Mouse (Mus musculus) effector memory CD4-positive, alpha-beta T cell, adult 5 months (primary cell): Measurements from ENCODE around the gene Zfand6. TPM values are rescaled to one million over a fixed set of nuclear protein-coding genes. Genes with fewer than 3 reads are reported as not detected.

ENCODE experiments used
- polyA plus RNA-seq: library from polyadenylated mRNA; unstranded; fragments of 100-300 nt; shearing (Covaris generic); gene quantifications from one replicate; pipeline ENCODE4 v1.2.1, GENCODE M21; 2017

Gene Zfand6
- polyA plus RNA-seq: 210 TPM

GRCm38 (mm10) chr7:84689251-84690100 lies at the start of gene Zfand6:
Gene Zfand6 (minus strand): TSS chr7:84689959.

DNA sequence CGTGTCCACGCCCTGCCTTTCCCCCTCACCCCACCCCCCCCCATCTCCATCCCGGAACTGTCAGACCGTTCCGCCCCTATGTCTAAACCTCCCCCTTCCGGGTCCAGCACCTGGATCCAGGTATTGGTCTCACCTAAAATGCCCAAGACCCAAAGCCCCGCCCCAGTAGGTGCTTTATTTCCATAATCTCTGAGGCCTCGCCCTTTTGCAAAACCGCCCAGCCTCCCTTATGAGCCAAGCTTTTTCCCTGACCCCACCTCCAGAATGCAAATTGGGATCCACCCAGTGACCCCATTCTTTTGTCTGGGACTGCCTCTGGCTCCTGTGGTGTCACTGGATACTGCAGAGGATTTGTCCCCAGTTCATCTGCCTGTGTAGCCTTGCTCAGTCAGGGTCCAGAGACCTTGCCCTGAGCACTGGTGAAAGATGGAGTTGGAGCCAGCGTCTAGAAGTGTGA lies 83.4 kb downstream of the Zfand6 start, which contains the start of gene Fah:
Fah (minus strand) TSS at position 430 of the 457 bp plus-strand sequence.

Other genes with a start within 250 kb of the Zfand6 start
- gene Gm2115, start 161.0 kb downstream of the Zfand6 start, polyA plus RNA-seq: not detected
- gene Fah, start 83.2 kb downstream of the Zfand6 start, polyA plus RNA-seq: 3.5 TPM
- not detected for gene Olfr291, start 163.6 kb upstream of the Zfand6 start, polyA plus RNA-seq